Mouse (Mus musculus) heart, embryonic 16.5 days (tissue): ENCODE results near the gene Kctd11. TPM values are rescaled to one million over a fixed set of nuclear protein-coding genes. Genes with fewer than 3 reads are reported as not detected.

Experiments
- ATAC-seq: fragments of 200-750 bp; cut with Nextera tagmentation; replicated peaks from 2 replicates; pipeline ENCODE4 v1.8.0; 2017; ENCODE audit warnings: moderate number of reproducible peaks; ENCODE audit not compliant: insufficient read depth, low FRiP score; ENCODE audit errors: extremely low read depth
- H3K27ac ChIP-seq: fragments of 300-500 bp; sonication (generic); 2 replicates; pipeline ENCODE4 v1.5.1; 2014; ENCODE audit warnings: mild to moderate bottlenecking, low read length, control low read depth, moderate library complexity
- H3K27me3 ChIP-seq: fragments of 300-500 bp; sonication (generic); 2 replicates; pipeline ENCODE4 v1.6.1; 2014; ENCODE audit warnings: low read length, mixed read lengths; ENCODE audit not compliant: control insufficient read depth, insufficient read depth
- H3K36me3 ChIP-seq: fragments of 300-500 bp; sonication (generic); 2 replicates; pipeline ENCODE4 v1.6.1; 2014; ENCODE audit not compliant: control insufficient read depth, insufficient read depth
- H3K4me1 ChIP-seq: fragments of 300-500 bp; sonication (generic); 2 replicates; pipeline ENCODE4 v1.6.1; 2014; ENCODE audit warnings: low read length, mixed read lengths; ENCODE audit not compliant: control insufficient read depth, insufficient read depth
- H3K4me2 ChIP-seq: fragments of 300-500 bp; sonication (generic); 2 replicates; pipeline ENCODE4 v1.6.1; 2014; ENCODE audit warnings: low read depth, mild to moderate bottlenecking, control low read depth, low read length
- H3K4me3 ChIP-seq: fragments of 300-500 bp; sonication (generic); 2 replicates; pipeline ENCODE4 v1.5.1; 2014; ENCODE audit warnings: mild to moderate bottlenecking, control low read depth, low read length
- H3K9ac ChIP-seq: fragments of 300-500 bp; sonication (generic); 2 replicates; pipeline ENCODE4 v1.6.1; 2014; ENCODE audit warnings: low read length, control low read depth
- H3K9me3 ChIP-seq: fragments of 300-500 bp; sonication (generic); replicated peaks from 2 replicates; pipeline ENCODE4 v1.6.1; 2016; ENCODE audit warnings: low read length; ENCODE audit not compliant: control insufficient read depth
- whole genome bisulfite sequencing: fragments of 180-500 bp; shearing (Covaris S2); extraction: QIAGEN DNeasy Blood & Tissue Kit; methylation state at CpG from one replicate; pipeline ENCODE4 v1.1.7; 2014; 5-methylcytosine and 5-hydroxymethylcytosine counted together
- microRNA-seq: library from miRNA; unstranded; fragments of <30 nt; microRNA quantifications from one replicate; pipeline ENCODE4, GENCODE M21; 2017
- polyA plus RNA-seq: library from polyadenylated mRNA; unstranded; fragments of >200 nt; fragmentation: Nextera tagmentation; extraction: Ambion mirVana; gene quantifications from 2 replicates; pipeline ENCODE4 v1.2.1, GENCODE M21; 2015

Kctd11 gene
- polyA plus RNA-seq, 1 experiment from 2014 or later, result 3.9 TPM

DNA sequence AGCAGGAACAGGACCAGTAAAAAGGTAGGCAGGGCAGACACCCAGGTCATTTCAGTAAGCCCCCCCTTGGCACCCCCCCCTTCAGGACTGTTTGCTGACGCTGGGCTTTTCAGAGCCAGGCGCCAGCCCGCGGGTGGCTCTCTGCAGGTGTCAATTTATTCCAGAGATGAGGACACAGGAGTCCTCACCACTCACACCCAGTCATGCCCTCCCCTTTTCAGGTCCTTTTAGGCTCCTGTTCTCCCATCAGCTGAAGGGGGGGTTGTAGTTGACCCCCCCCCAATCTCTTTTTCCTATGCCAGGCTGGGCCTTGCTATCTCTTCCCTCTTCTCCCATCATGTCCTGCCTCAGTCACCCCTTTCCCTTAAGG lies 45.3 kb downstream of the Kctd11 start:
- ATAC-seq, result no peak
- Histone ChIP-seq H3K27me3 (peaks cover 28% of the 10 kb centered on the region), H3K4me3 (no peak overlapping the region), H3K4me1 (peaks cover 24% of the 10 kb centered on the region), H3K27ac (no peak overlapping the region), H3K4me2 (peak overlapping the region; percentile 73; the same call in 1 of the 2 replicates), H3K9ac (no peak overlapping the region), H3K36me3 (no peaks in the 10 kb centered on the region), H3K9me3 (no peaks in the 10 kb centered on the region)
- 10% methylated on average over 4 of the region's 4 CpGs for WGBS

DNA sequence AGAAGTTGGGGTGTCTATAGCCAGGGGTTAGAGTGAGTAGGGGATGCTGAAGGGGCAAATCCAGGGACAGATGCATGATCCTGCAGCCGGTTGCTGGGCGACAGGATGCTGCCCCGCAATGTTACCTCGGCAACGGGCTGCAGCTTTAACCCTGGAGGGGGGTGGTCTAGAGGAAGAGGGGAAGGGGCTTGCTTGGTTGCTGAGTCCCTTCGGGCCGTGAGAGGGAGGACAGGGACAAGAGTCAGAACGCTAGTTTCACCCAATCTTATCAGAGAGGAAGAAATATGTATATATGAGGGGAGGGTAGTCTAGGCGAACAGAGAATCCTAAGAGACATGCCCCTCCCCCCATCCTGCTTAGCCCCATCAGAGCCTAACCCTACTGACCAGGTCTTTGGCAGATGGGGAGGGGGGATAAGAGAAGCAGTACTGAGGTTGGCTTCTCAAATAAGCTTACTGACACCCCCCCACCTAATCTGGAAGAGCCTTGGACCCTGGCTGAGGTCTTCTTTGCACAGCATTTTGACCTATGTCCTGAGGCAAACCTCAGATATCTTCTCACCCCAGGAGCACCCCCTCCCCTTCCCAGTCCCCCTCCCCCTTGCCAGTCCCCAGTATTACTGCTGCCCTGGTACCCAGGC lies 45.8 kb downstream of the Kctd11 start:
- peaks cover 24% of the 10 kb centered on the region for H3K4me1 ChIP-seq

DNA sequence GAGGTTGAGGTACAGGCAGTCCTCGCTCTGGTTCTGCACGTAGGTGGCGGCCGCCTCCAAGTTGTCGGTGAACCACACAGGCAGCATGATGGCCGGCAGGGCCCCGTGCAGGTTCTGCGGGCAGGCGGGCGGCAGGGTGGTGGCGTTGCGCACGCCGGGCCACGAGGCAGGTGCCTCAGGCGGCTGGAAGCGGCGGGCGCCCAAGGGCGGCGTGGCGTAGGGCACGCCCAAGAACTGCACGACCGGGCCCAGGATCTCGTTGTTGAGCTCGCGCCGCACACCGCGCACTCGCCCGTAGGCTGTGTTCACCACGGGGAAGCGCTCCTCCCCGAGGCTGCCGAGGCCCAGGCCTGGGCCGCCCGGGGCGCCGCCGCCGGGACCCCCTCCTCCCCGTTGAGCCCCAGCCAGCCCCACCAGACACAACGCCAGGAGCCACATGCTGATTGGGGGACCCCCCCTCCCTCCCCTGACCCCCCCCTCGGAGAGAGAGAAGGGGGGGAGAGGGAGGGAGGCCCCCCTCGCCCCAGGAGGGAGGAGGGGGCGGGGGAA lies 47.1 kb downstream of the Kctd11 start:
- peaks cover 21% of the 10 kb centered on the region for H3K4me1 ChIP-seq
- peak overlapping the region; percentile 73 for H3K9ac ChIP-seq
- peaks cover 28% of the 10 kb centered on the region for H3K27me3 ChIP-seq
- 8% methylated on average over 30 of the region's 48 CpGs for WGBS
- H3K36me3 ChIP-seq, result no peaks in the 10 kb centered on the region
- peak overlapping the region; percentile 80 for H3K4me2 ChIP-seq
- H3K4me3 ChIP-seq, result peak overlapping the region; percentile 50
- ATAC-seq, result no peak
- no peaks in the 10 kb centered on the region for H3K9me3 ChIP-seq
- H3K27ac ChIP-seq, result no peak overlapping the region

More for the DNA sequence above, 45.8 kb downstream of the Kctd11 start:
- Histone ChIP-seq H3K36me3 (no peaks in the 10 kb centered on the region), H3K27me3 (peaks cover 28% of the 10 kb centered on the region), H3K9me3 (no peaks in the 10 kb centered on the region), H3K27ac (no peak overlapping the region), H3K4me2 (peak overlapping the region; percentile 14; the same call in 1 of the 2 replicates), H3K9ac (no peak overlapping the region), H3K4me3 (no peak overlapping the region)
- ATAC-seq, result no peak
- WGBS, result 28% methylated on average over 9 of the region's 9 CpGs

DNA sequence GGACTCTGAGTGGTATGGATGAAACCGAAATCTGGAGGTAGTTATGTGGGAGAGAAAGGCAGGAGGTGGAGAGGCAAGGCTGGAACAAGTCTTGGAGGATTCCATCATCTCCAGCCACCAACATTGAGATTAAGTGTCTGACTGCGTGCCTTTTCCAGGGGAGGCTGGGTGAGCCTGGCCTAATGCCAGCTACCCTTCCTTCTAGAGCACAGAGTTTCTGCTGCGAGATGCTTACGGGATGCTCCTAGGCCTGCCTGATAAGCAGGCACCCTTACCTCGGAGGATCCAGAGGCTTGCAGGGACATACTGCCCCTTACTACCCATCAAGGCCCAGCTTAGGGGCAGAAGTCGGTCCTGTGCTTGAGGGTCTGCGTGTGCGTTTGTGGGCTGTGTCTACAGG lies 47.7 kb downstream of the Kctd11 start:
- WGBS, result 36% methylated on average over 8 of the region's 8 CpGs
- H3K4me2 ChIP-seq, result peak overlapping the region; percentile 80
- peak overlapping the region; percentile 50 for H3K4me3 ChIP-seq
- no peak overlapping the region for H3K27ac ChIP-seq
- H3K27me3 ChIP-seq, result peaks cover 28% of the 10 kb centered on the region
- no peaks in the 10 kb centered on the region for H3K9me3 ChIP-seq
- peak overlapping the region; percentile 73 for H3K9ac ChIP-seq
- H3K4me1 ChIP-seq, result peaks cover 18% of the 10 kb centered on the region
- H3K36me3 ChIP-seq, result no peaks in the 10 kb centered on the region
- no peak for ATAC-seq

DNA sequence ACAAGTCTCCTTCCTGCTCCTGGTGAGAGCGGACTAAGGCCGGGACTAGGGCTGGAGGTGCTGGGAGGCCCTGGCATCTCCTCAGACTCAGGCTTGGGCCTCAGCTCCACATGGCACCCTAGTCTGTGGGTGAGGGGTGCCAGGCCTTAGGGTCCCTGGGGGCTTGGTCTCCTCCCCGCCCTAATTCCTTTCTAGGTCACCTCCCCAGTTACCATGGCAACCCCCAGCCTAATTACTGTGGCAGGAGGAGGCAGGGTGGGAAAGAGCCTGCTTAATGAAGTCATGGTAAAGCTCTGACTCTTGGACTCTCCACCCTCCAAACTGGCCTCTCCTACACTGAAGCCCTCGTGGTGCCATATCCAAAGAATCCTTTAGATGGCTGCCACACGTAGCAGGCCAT lies 52.4 kb downstream of the Kctd11 start:
- 77% methylated on average over 5 of the region's 5 CpGs for WGBS
- no peak overlapping the region for H3K9ac ChIP-seq
- no peak overlapping the region for H3K4me3 ChIP-seq
- no peak overlapping the region for H3K27ac ChIP-seq
- H3K36me3 ChIP-seq, result 0 out of 2 replicates have a peak, but pooled peaks cover 3% of the 10 kb centered on the region
- peaks cover 3% of the 10 kb centered on the region for H3K4me1 ChIP-seq
- H3K4me2 ChIP-seq, result no peak overlapping the region
- peaks cover 4% of the 10 kb centered on the region; the same call in 1 of the 2 replicates for H3K27me3 ChIP-seq
- ATAC-seq, result no peak
- no peaks in the 10 kb centered on the region for H3K9me3 ChIP-seq

Small RNA genes lying within 50 kb of the gene (microRNA-seq; reads per million reads assigned to microRNA genes)
- not detected for gene Mir6924

Other genes starting within 250 kb of the Kctd11 start
- gene Fxr2, start 248.4 kb downstream of the Kctd11 start, polyA plus RNA-seq, result 22.1 and 25.4 TPM in 2 replicates
- gene Sox15, start 226.1 kb downstream of the Kctd11 start, polyA plus RNA-seq, result not detected in 2 replicates
- gene Mpdu1, start 218.8 kb downstream of the Kctd11 start, polyA plus RNA-seq, result 40.1 and 44.0 TPM in 2 replicates
- 10.0 and 12.3 TPM in 2 replicates for gene Cd68, start 215.3 kb downstream of the Kctd11 start, polyA plus RNA-seq
- 337 and 346 TPM in 2 replicates for gene Eif4a1, start 209.0 kb downstream of the Kctd11 start, polyA plus RNA-seq
- 55.8 and 58.0 TPM in 2 replicates for gene Senp3, start 199.3 kb downstream of the Kctd11 start, polyA plus RNA-seq
- 0.45 and 0.85 TPM in 2 replicates for gene Tnfsf13, start 195.6 kb downstream of the Kctd11 start, polyA plus RNA-seq
- 5.9 and 7.8 TPM in 2 replicates for gene Tnfsf12, start 185.6 kb downstream of the Kctd11 start, polyA plus RNA-seq
- 3.1 and 3.5 TPM in 2 replicates for gene Tnfsfm13, start 185.3 kb downstream of the Kctd11 start, polyA plus RNA-seq
- gene Polr2a, start 122.8 kb downstream of the Kctd11 start, polyA plus RNA-seq, result 13.8 and 16.9 TPM in 2 replicates
- gene Slc35g3, start 119.4 kb downstream of the Kctd11 start, polyA plus RNA-seq, result 0.16 and 0.18 TPM in 2 replicates
- gene Zbtb4, start 115.5 kb downstream of the Kctd11 start, polyA plus RNA-seq, result 3.6 TPM in 2 replicates
- 5.8 and 6.0 TPM in 2 replicates for gene Chrnb1, start 85.5 kb downstream of the Kctd11 start, polyA plus RNA-seq
- 2.2 and 3.0 TPM in 2 replicates for gene Fgf11, start 79.5 kb downstream of the Kctd11 start, polyA plus RNA-seq
- gene Tmem102, start 75.8 kb downstream of the Kctd11 start, polyA plus RNA-seq, result 3.1 TPM in 2 replicates
- gene Gm39566, start 66.1 kb downstream of the Kctd11 start, polyA plus RNA-seq, result not detected in 2 replicates
- gene Spem2, start 62.9 kb downstream of the Kctd11 start, polyA plus RNA-seq, result not detected in 2 replicates
- not detected in 2 replicates for gene Spem1, start 59.2 kb downstream of the Kctd11 start, polyA plus RNA-seq
- gene Nlgn2, start 43.6 kb downstream of the Kctd11 start, polyA plus RNA-seq, result 1.6 and 2.0 TPM in 2 replicates
- gene Tmem256, start 42.9 kb downstream of the Kctd11 start, polyA plus RNA-seq, result 258 and 323 TPM in 2 replicates
- gene Plscr3, start 35.0 kb downstream of the Kctd11 start, polyA plus RNA-seq, result 72.1 and 74.9 TPM in 2 replicates
- 0.26 and 0.90 TPM in 2 replicates for gene Tnk1, start 22.7 kb downstream of the Kctd11 start, polyA plus RNA-seq
- gene Tmem95, start 3.4 kb downstream of the Kctd11 start, polyA plus RNA-seq, result not detected in 2 replicates
- 10.8 and 19.9 TPM in 2 replicates for gene Acap1, start 14.1 kb upstream of the Kctd11 start, polyA plus RNA-seq
- gene 2810408A11Rik, start 19.6 kb upstream of the Kctd11 start, polyA plus RNA-seq, result 4.1 and 4.4 TPM in 2 replicates
- gene Neurl4, start 19.7 kb upstream of the Kctd11 start, polyA plus RNA-seq, result 7.4 and 8.7 TPM in 2 replicates
- 50.1 and 51.2 TPM in 2 replicates for gene Gps2, start 32.5 kb upstream of the Kctd11 start, polyA plus RNA-seq
- gene Eif5a, start 40.6 kb upstream of the Kctd11 start, polyA plus RNA-seq, result 1,137 and 1,317 TPM in 2 replicates
- 5.3 and 7.3 TPM in 2 replicates for gene Ybx2, start 54.4 kb upstream of the Kctd11 start, polyA plus RNA-seq
- 56.1 and 58.4 TPM in 2 replicates for gene Slc2a4, start 66.8 kb upstream of the Kctd11 start, polyA plus RNA-seq
- gene Cldn7, start 83.4 kb upstream of the Kctd11 start, polyA plus RNA-seq, result 7.5 and 14.4 TPM in 2 replicates
- gene Ctdnep1, start 99.8 kb upstream of the Kctd11 start, polyA plus RNA-seq, result 23.9 and 25.0 TPM in 2 replicates
- gene Elp5, start 101.1 kb upstream of the Kctd11 start, polyA plus RNA-seq, result 111 and 116 TPM in 2 replicates
- 421 and 428 TPM in 2 replicates for gene Gabarap, start 109.7 kb upstream of the Kctd11 start, polyA plus RNA-seq
- 42.0 and 43.9 TPM in 2 replicates for gene Phf23, start 114.4 kb upstream of the Kctd11 start, polyA plus RNA-seq
- gene Dvl2, start 119.2 kb upstream of the Kctd11 start, polyA plus RNA-seq, result 17.1 and 19.2 TPM in 2 replicates
- 276 and 298 TPM in 2 replicates for gene Acadvl, start 134.0 kb upstream of the Kctd11 start, polyA plus RNA-seq
- gene Dlg4, start 135.5 kb upstream of the Kctd11 start, polyA plus RNA-seq, result 4.6 and 4.7 TPM in 2 replicates
- not detected in 2 replicates for gene Asgr1, start 172.7 kb upstream of the Kctd11 start, polyA plus RNA-seq
- gene Asgr2, start 211.2 kb upstream of the Kctd11 start, polyA plus RNA-seq, result 0.22 TPM in 1 of 2 replicates, not detected in the other
- 0.64 and 1.1 TPM in 2 replicates for gene Mgl2, start 248.9 kb upstream of the Kctd11 start, polyA plus RNA-seq